Mouse (Mus musculus) ES-Bruce4 (cell line): ENCODE data around the gene Ergic1. TPM values are rescaled to one million over a fixed set of nuclear protein-coding genes. Genes with fewer than 3 reads are reported as not detected.

ENCODE experiments used
- H3K27ac ChIP-seq: 2 replicates; pipeline ENCODE4 v1.5.1; 2012; ENCODE audit warnings: low read length, inconsistent platforms; ENCODE audit not compliant: insufficient read depth
- H3K27me3 ChIP-seq: 2 replicates; pipeline ENCODE4 v1.6.1; 2012; ENCODE audit warnings: mild to moderate bottlenecking, low read length, inconsistent platforms; ENCODE audit not compliant: control insufficient read depth, poor library complexity, insufficient read depth, severe bottlenecking
- H3K36me3 ChIP-seq: 2 replicates; pipeline ENCODE4 v1.6.1; 2012; ENCODE audit warnings: inconsistent platforms, mild to moderate bottlenecking, low read length, moderate library complexity; ENCODE audit not compliant: control insufficient read depth, poor library complexity, insufficient read depth, severe bottlenecking
- H3K4me1 ChIP-seq: one replicate; pipeline ENCODE4 v1.8.1; 2011; ENCODE audit warnings: low read length; ENCODE audit not compliant: control insufficient read depth, insufficient read depth
- H3K4me3 ChIP-seq: 2 replicates; pipeline ENCODE4 v1.5.1; 2011; ENCODE audit warnings: low read depth, mild to moderate bottlenecking, low read length
- H3K9ac ChIP-seq: 2 replicates; pipeline ENCODE4 v1.6.1; 2012; ENCODE audit warnings: low read depth, mild to moderate bottlenecking, inconsistent platforms; ENCODE audit not compliant: poor library complexity, severe bottlenecking
- H3K9me3 ChIP-seq: replicated peaks from 2 replicates; pipeline ENCODE4 v1.6.1; 2012; ENCODE audit warnings: mild to moderate bottlenecking, low read length, inconsistent platforms; ENCODE audit not compliant: control insufficient read depth, poor library complexity, insufficient read depth, severe bottlenecking
- CTCF ChIP-seq: IDR thresholded peaks from one replicate; pipeline ENCODE4 v1.8.1; 2011; ENCODE audit warnings: low read depth, low read length
- EP300 ChIP-seq: IDR thresholded peaks from 2 replicates; pipeline ENCODE4 v1.6.1; 2011; ENCODE audit warnings: low read depth, low read length; ENCODE audit not compliant: insufficient read depth
- POLR2A ChIP-seq: IDR thresholded peaks from one replicate; pipeline ENCODE4 v1.8.1; 2011; ENCODE audit warnings: low read length; ENCODE audit not compliant: insufficient read depth
- polyA plus RNA-seq: library from polyadenylated mRNA; stranded (reverse); fragments of >200 nt; gene quantifications from 2 replicates; pipeline ENCODE4 v1.2.4, GENCODE M21; 2011; ENCODE audit warnings: low read depth; ENCODE audit not compliant: missing spikeins, insufficient read depth, insufficient read length

Gene Ergic1
- polyA plus RNA-seq, 1 experiment, result 166 TPM

GRCm38 (mm10) chr17:26660192-26660912, 99.1 kb downstream of the Ergic1 start:
- no peak overlapping the region for H3K9ac ChIP-seq
- TF ChIP-seq CTCF (peak; percentile 80), POLR2A (no peak)
- no peak overlapping the region for H3K4me3 ChIP-seq
- H3K4me1 ChIP-seq, result peaks cover 2% of the 10 kb centered on the region
- no peaks in the 10 kb centered on the region for H3K27me3 ChIP-seq
- peaks cover 5% of the 10 kb centered on the region; the same call in 1 of the 2 replicates for H3K36me3 ChIP-seq
- no peaks in the 10 kb centered on the region for H3K9me3 ChIP-seq
- no peak overlapping the region for H3K27ac ChIP-seq

- Histone ChIP-seq H3K27me3 (no peaks in the 10 kb centered on the region), H3K9me3 (no peaks in the 10 kb centered on the region), H3K4me1 (peaks cover 2% of the 10 kb centered on the region), H3K9ac (no peak overlapping the region), H3K27ac (no peak overlapping the region), H3K36me3 (no peaks in the 10 kb centered on the region), H3K4me3 (no peak overlapping the region)
- no peak for TF ChIP-seq POLR2A
- TF ChIP-seq EP300, result no peak
- no peak for TF ChIP-seq CTCF
Observed at GRCm38 (mm10) chr17:26662204-26662603, 100.9 kb downstream of the Ergic1 start.

GRCm38 (mm10) chr17:26662978-26663683, 101.8 kb downstream of the Ergic1 start, which contains the start of gene Atp6v0e:
Gene Atp6v0e, plus strand, starts transcription at chr17:26663231.
- Histone ChIP-seq H3K4me3 (peak within 1 kb of the TSS; percentile 96), H3K27me3 (no peaks in the 10 kb centered on the region), H3K36me3 (no peaks in the 10 kb centered on the region), H3K9me3 (no peaks in the 10 kb centered on the region), H3K9ac (peak within 1 kb of the TSS; percentile 75), H3K4me1 (peaks cover 2% of the 10 kb centered on the region), H3K27ac (0 out of 2 replicates have a peak within 1 kb of the TSS, but pooled peaks have one; percentile 10)
- TF ChIP-seq POLR2A (peak; percentile 63), CTCF (peak; percentile 96), EP300 (0 out of 2 replicates have a peak, but pooled peaks have one; percentile 30)

GRCm38 (mm10) chr17:26665600-26665999, 104.3 kb downstream of the Ergic1 start:
- Histone ChIP-seq H3K4me1 (peaks cover 2% of the 10 kb centered on the region), H3K27ac (no peak overlapping the region), H3K9ac (no peak overlapping the region), H3K4me3 (no peak overlapping the region), H3K27me3 (no peaks in the 10 kb centered on the region), H3K9me3 (no peaks in the 10 kb centered on the region), H3K36me3 (no peaks in the 10 kb centered on the region)
- TF ChIP-seq EP300 (no peak), CTCF (no peak), POLR2A (no peak)

GRCm38 (mm10) chr17:26671268-26671667, 110.0 kb downstream of the Ergic1 start:
- no peak for TF ChIP-seq EP300

GRCm38 (mm10) chr17:26675845-26676244, 114.6 kb downstream of the Ergic1 start:
- TF ChIP-seq POLR2A, result no peak
- TF ChIP-seq EP300, result no peak
- no peak for TF ChIP-seq CTCF
- no peaks in the 10 kb centered on the region for H3K36me3 ChIP-seq
- H3K9me3 ChIP-seq, result no peaks in the 10 kb centered on the region
- 0 out of 2 replicates have a peak overlapping the region, but pooled peaks have one; percentile 4 for H3K4me3 ChIP-seq
- no peak overlapping the region for H3K9ac ChIP-seq
- H3K27me3 ChIP-seq, result no peaks in the 10 kb centered on the region
- no peaks in the 10 kb centered on the region for H3K4me1 ChIP-seq
- no peak overlapping the region for H3K27ac ChIP-seq

More at GRCm38 (mm10) chr17:26671268-26671667, 110.0 kb downstream of the Ergic1 start:
- H3K27me3 ChIP-seq, result no peaks in the 10 kb centered on the region
- no peak overlapping the region for H3K9ac ChIP-seq
- no peaks in the 10 kb centered on the region for H3K36me3 ChIP-seq
- no peak overlapping the region for H3K27ac ChIP-seq
- H3K4me3 ChIP-seq, result no peak overlapping the region
- no peaks in the 10 kb centered on the region for H3K9me3 ChIP-seq
- H3K4me1 ChIP-seq, result no peaks in the 10 kb centered on the region
